Comparison of ENCODE assay signal across 27 mouse cellular contexts in genomic region chr9:104282536-104282935, GRCm38 (mm10). TPM values are rescaled to one million over a fixed set of nuclear protein-coding genes. Genes with fewer than 3 reads are reported as not detected.
DNase-seq lines count a peak whose midpoint lies in the region; ATAC-seq and TF ChIP-seq lines count a peak whose summit lies in the region.
"Had no signal": no experiment of that assay in that cellular context is flagged by ENCODE, and none has a peak within 500 bp of the region (broad histone marks: within the 10 kb centered on the region; RNA-seq: fewer than 3 reads in every experiment).

No protein-coding gene starts in this region.

- H3K27me3 ChIP-seq in kidney, adult 2 months (replicated peaks; ENCODE audit: control insufficient read depth, insufficient read depth, low read length), result no peaks in the 10 kb centered on the region
- H3K27me3 ChIP-seq in kidney, embryonic 16.5 days (ENCODE audit: insufficient read depth, low read length), result no peaks in the 10 kb centered on the region
- no peaks in the 10 kb centered on the region for H3K27me3 ChIP-seq in embryonic facial prominence, embryonic 10.5 days (replicated peaks; ENCODE audit: low read depth, poor library complexity, severe bottlenecking)
- H3K27me3 ChIP-seq: embryonic facial prominence, embryonic 15.5 days; hindbrain, embryonic 15.5 days; limb, embryonic 13.5 days; liver, embryonic 13.5 days had no signal

- no peak for TF ChIP-seq POLR2A in kidney, adult 2 months (IDR thresholded peaks at IDR 0.05; ENCODE audit: low read depth, low read length)

- H3K4me1 ChIP-seq in kidney, adult 2 months (ENCODE audit: control insufficient read depth, insufficient read depth, low read length), result peaks cover 11% of the 10 kb centered on the region; the same call in 1 of the 2 replicates
- peaks cover 20% of the 10 kb centered on the region for H3K4me1 ChIP-seq in kidney, embryonic 16.5 days (ENCODE audit: insufficient read depth, low read length)
- H3K4me1 ChIP-seq in embryonic facial prominence, embryonic 10.5 days, result peaks cover 3% of the 10 kb centered on the region; the same call in 1 of the 2 replicates
- H3K4me1 ChIP-seq: embryonic facial prominence, embryonic 15.5 days; hindbrain, embryonic 15.5 days; limb, embryonic 13.5 days; liver, embryonic 13.5 days had no signal

- 25% methylated on average over 8 of the region's 8 CpGs for WGBS in kidney, adult 2 months
- 23% methylated on average over 8 of the region's 8 CpGs for WGBS in kidney, embryonic 16.5 days
- WGBS in embryonic facial prominence, embryonic 10.5 days, result 24% methylated on average over 8 of the region's 8 CpGs

- H3K4me2 ChIP-seq in kidney, embryonic 16.5 days (replicated peaks; ENCODE audit: low read depth, low read length), result no peak overlapping the region
- H3K4me2 ChIP-seq: embryonic facial prominence, embryonic 15.5 days; hindbrain, embryonic 15.5 days; limb, embryonic 13.5 days; liver, embryonic 13.5 days had no signal

- no peak for TF ChIP-seq CTCF in kidney, adult 2 months (conservative IDR thresholded peaks at IDR 0.05; ENCODE audit: insufficient read depth, insufficient read length, low read depth, low read length)

- no peaks in the 10 kb centered on the region for H3K9me3 ChIP-seq in kidney, embryonic 16.5 days (ENCODE audit: low read length)
- H3K9me3 ChIP-seq in embryonic facial prominence, embryonic 10.5 days, result no peaks in the 10 kb centered on the region
- H3K9me3 ChIP-seq: embryonic facial prominence, embryonic 15.5 days; hindbrain, embryonic 10.5 days; hindbrain, embryonic 15.5 days; limb, embryonic 13.5 days; liver, embryonic 13.5 days had no signal

- DNase-seq in R1 (ENCODE audit: low read depth, low spot score), result peak; percentile 66
- peak; percentile 90 for DNase-seq in kidney, adult 2 months
- DNase-seq in kidney, postnatal 36 days, result peak; percentile 79 to 83
- DNase-seq in layer of hippocampus, postnatal 10 days (ENCODE audit: low spot score in 2 of 2), result no peak
- no peak for DNase-seq in embryonic facial prominence, embryonic 10.5 days (ENCODE audit: low spot score)
- DNase-seq: adrenal gland, adult 2 months; adrenal gland, postnatal 36 days; cerebellum, adult 18-20 months; cerebellum, postnatal 10 days; heart, postnatal 14 days; liver, embryonic 13.5 days; lung, adult 18-20 months; midbrain, embryonic 14.5 days; right cerebral cortex, postnatal 14 days; thymus, postnatal 4 days had no signal

- no peaks in the 10 kb centered on the region for H3K36me3 ChIP-seq in kidney, adult 2 months (ENCODE audit: control insufficient read depth, insufficient read depth, low read length)
- no peaks in the 10 kb centered on the region for H3K36me3 ChIP-seq in kidney, embryonic 16.5 days (ENCODE audit: insufficient read depth, low read length)
- no peaks in the 10 kb centered on the region for H3K36me3 ChIP-seq in embryonic facial prominence, embryonic 10.5 days (replicated peaks)
- H3K36me3 ChIP-seq: embryonic facial prominence, embryonic 15.5 days; hindbrain, embryonic 10.5 days; hindbrain, embryonic 15.5 days; limb, embryonic 13.5 days; liver, embryonic 13.5 days had no signal

- no peak overlapping the region for H3K4me3 ChIP-seq in kidney, adult 2 months (ENCODE audit: insufficient read depth, low read depth, low read length)
- H3K4me3 ChIP-seq in kidney, embryonic 16.5 days (ENCODE audit: low read length), result no peak overlapping the region
- no peak overlapping the region for H3K4me3 ChIP-seq in embryonic facial prominence, embryonic 10.5 days
- H3K4me3 ChIP-seq: embryonic facial prominence, embryonic 15.5 days; gastrocnemius, adult 2 months; hindbrain, embryonic 10.5 days; hindbrain, embryonic 15.5 days; left cerebral cortex, adult 2 months; limb, embryonic 13.5 days; liver, embryonic 13.5 days had no signal

- no peak overlapping the region for H3K9ac ChIP-seq in kidney, embryonic 16.5 days (replicated peaks; ENCODE audit: low read length)
- H3K9ac ChIP-seq: embryonic facial prominence, embryonic 15.5 days; hindbrain, embryonic 15.5 days; limb, embryonic 13.5 days; liver, embryonic 13.5 days had no signal

- ATAC-seq in kidney, embryonic 16.5 days (ENCODE audit: low FRiP score, low TSS enrichment), result peak; percentile 78
- no peak for ATAC-seq in megakaryocyte, adult 5-6 weeks (ENCODE audit: poor library complexity, severe bottlenecking)
- ATAC-seq: activated CD4-positive, CD25-positive, alpha-beta regulatory T cell, adult 4 months; forebrain, embryonic 14.5 days; lung, postnatal 0 days had no signal

- peak overlapping the region; percentile 76 for H3K27ac ChIP-seq in kidney, adult 2 months (ENCODE audit: insufficient read depth, low read depth, low read length)
- H3K27ac ChIP-seq in kidney, embryonic 16.5 days (ENCODE audit: low read length), result peak overlapping the region; percentile 89
- no peak overlapping the region for H3K27ac ChIP-seq in embryonic facial prominence, embryonic 10.5 days (replicated peaks)
- H3K27ac ChIP-seq: embryonic facial prominence, embryonic 15.5 days; hindbrain, embryonic 10.5 days; hindbrain, embryonic 15.5 days; left cerebral cortex, adult 2 months; limb, embryonic 13.5 days; liver, embryonic 13.5 days; macrophage had no signal

RNA-seq across cellular contexts. Expression of gene Dnajc13, which starts 19.8 kb away (rescaled TPM):
- 104 and 129 TPM in 2 replicates for polyA plus RNA-seq in kidney, adult 2 months (2012; rRNA removed)
- 23.4 and 25.7 TPM in 2 replicates for polyA plus RNA-seq in kidney, embryonic 16.5 days (2015; fragmentation: Nextera tagmentation; extraction: Ambion mirVana)
- 10 to 100 TPM; 71.0 to 71.3 TPM for total RNA-seq in layer of hippocampus, postnatal 10 days (2021)
- total RNA-seq in megakaryocyte, adult 5-6 weeks (2015), result 68.2 and 77.1 TPM in 2 replicates
- 45.7 and 50.0 TPM in 2 replicates for total RNA-seq in megakaryocyte, adult 5-6 weeks (2017)
- 19.1 and 19.3 TPM in 2 replicates for polyA plus RNA-seq in embryonic facial prominence, embryonic 10.5 days (2016; fragmentation: Nextera tagmentation; extraction: Ambion mirVana)

RNA-seq across cellular contexts. Expression of gene Acpp, which starts 55.0 kb away (rescaled TPM):
- polyA plus RNA-seq in kidney, adult 2 months (2012; rRNA removed), result 4.6 and 5.4 TPM in 2 replicates
- 1.9 and 2.0 TPM in 2 replicates for polyA plus RNA-seq in kidney, embryonic 16.5 days (2015; fragmentation: Nextera tagmentation; extraction: Ambion mirVana)
- under 1 TPM; 0.54 to 0.59 TPM for total RNA-seq in layer of hippocampus, postnatal 10 days (2021)
- 12.8 and 14.8 TPM in 2 replicates for total RNA-seq in megakaryocyte, adult 5-6 weeks (2015)
- total RNA-seq in megakaryocyte, adult 5-6 weeks (2017), result 10.9 and 17.7 TPM in 2 replicates
- polyA plus RNA-seq in embryonic facial prominence, embryonic 10.5 days (2016; fragmentation: Nextera tagmentation; extraction: Ambion mirVana), result 0.53 and 0.97 TPM in 2 replicates
- total RNA-seq: gastrocnemius, adult 2 months had no signal

Comparison
In these comparisons a context has a peak if more than half of its experiments do, and no peak if none do; other contexts are left out.
1. DNase-seq: peak in R1 (single experiment), kidney, adult 2 months (single experiment) and kidney, postnatal 36 days (2 of 2); none in layer of hippocampus, postnatal 10 days (0 of 2) and embryonic facial prominence, embryonic 10.5 days (single experiment).